Mouse (Mus musculus): ENCODE results near the gene Herc3.

DNA sequence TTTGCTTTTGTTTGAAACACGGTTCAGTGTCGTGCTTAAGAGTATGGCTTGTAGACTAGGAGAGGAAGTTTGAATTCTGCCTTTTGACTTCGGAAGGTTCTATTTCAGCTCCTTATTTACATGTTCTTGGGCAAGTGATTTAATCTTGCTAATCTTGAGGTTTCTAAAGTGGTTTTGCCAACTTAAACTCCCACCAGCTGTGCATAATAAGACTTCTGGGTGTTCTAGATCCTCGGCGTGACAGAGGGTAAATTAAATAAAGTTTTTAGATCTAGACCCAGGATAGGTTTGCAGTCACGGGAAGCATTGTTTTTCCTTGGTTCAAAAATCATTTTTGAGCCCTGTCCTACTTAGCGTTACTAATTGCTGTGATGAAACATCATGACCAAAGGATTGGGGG, 3.2 kb downstream of the Herc3 start:
- no peak for TF ChIP-seq CTCF (IDR thresholded peaks at IDR 0.05; ENCODE audit: borderline replicate concordance, insufficient read depth, low read depth, low read length)
- TF ChIP-seq POLR2A (IDR thresholded peaks at IDR 0.05; ENCODE audit: borderline replicate concordance, insufficient read depth, low read length) = no peak
